Mouse (Mus musculus): ENCODE measurements around the gene 4930524B15Rik. TPM values are rescaled to one million over a fixed set of nuclear protein-coding genes. Genes with fewer than 3 reads are reported as not detected.

Gene 4930524B15Rik
- not detected for polyA plus RNA-seq (2017; shearing (Covaris generic))

GRCm38 (mm10) chr11:31965256-31966134 lies at the start of gene 4930524B15Rik:
TSS of gene 4930524B15Rik (plus strand) at chr11:31965592.

GRCm38 (mm10) chr11:32000281-32000680 lies 34.9 kb downstream of the 4930524B15Rik start, which contains the start of gene Nsg2:
TSS of gene Nsg2 (plus strand) at chr11:32000463.

Other genes with a start within 250 kb of the 4930524B15Rik start
- gene Cpeb4, start 93.4 kb upstream of the 4930524B15Rik start, polyA plus RNA-seq (2017; shearing (Covaris generic)) = 11.9 TPM
- 174 TPM for gene Nsg2, start 34.9 kb downstream of the 4930524B15Rik start, polyA plus RNA-seq (2017; shearing (Covaris generic))
- gene Il9r, start 234.7 kb downstream of the 4930524B15Rik start, polyA plus RNA-seq (2017; shearing (Covaris generic)) = 8.6 TPM
- gene Snrnp25, start 239.8 kb downstream of the 4930524B15Rik start, polyA plus RNA-seq (2017; shearing (Covaris generic)) = 37.1 TPM